Mouse (Mus musculus): Measurements from ENCODE around the gene Tanc1.
"Not testable (repeated sequence)": the region's sequence is repeated elsewhere in the genome, so short reads cannot be mapped to it uniquely, and the experiment has no call there.

The Tanc1 gene

GRCm38 (mm10) chr2:59611831-59612732 lies at the start of gene Tanc1:
Gene Tanc1, plus strand, starts transcription at chr2:59612042.
- DNase-seq (ENCODE audit: low spot score): peak; percentile 83

- DNase-seq (ENCODE audit: low spot score): no peak
Observed at GRCm38 (mm10) chr2:59562215-59562614, 49.6 kb upstream of the Tanc1 start.

- no peak for DNase-seq (ENCODE audit: low spot score)
Observed at GRCm38 (mm10) chr2:59562696-59563095, 49.1 kb upstream of the Tanc1 start.

GRCm38 (mm10) chr2:59564029-59564611 lies 47.7 kb upstream of the Tanc1 start:
- DNase-seq (ENCODE audit: low spot score): not testable (repeated sequence)

GRCm38 (mm10) chr2:59564947-59565346 lies 46.9 kb upstream of the Tanc1 start:
- DNase-seq (ENCODE audit: low spot score): no peak

GRCm38 (mm10) chr2:59580939-59581338 lies 30.9 kb upstream of the Tanc1 start:
- no peak for DNase-seq (ENCODE audit: low spot score)

GRCm38 (mm10) chr2:59583961-59584360 lies 27.9 kb upstream of the Tanc1 start:
- no peak for DNase-seq (ENCODE audit: low spot score)

- no peak for DNase-seq (ENCODE audit: low spot score)
Observed at GRCm38 (mm10) chr2:59587387-59588095, 24.3 kb upstream of the Tanc1 start.

- DNase-seq (ENCODE audit: low spot score): no peak
Observed at GRCm38 (mm10) chr2:59588096-59588405, 23.8 kb upstream of the Tanc1 start.

- no peak for DNase-seq (ENCODE audit: low spot score)
Observed at GRCm38 (mm10) chr2:59593341-59593902, 18.4 kb upstream of the Tanc1 start.

- no peak for DNase-seq (ENCODE audit: low spot score)
Observed at GRCm38 (mm10) chr2:59594095-59594494, 17.7 kb upstream of the Tanc1 start.

- DNase-seq (ENCODE audit: low spot score): no peak
Observed at GRCm38 (mm10) chr2:59596545-59596944, 15.3 kb upstream of the Tanc1 start.

GRCm38 (mm10) chr2:59598286-59598685 lies 13.6 kb upstream of the Tanc1 start:
- no peak for DNase-seq (ENCODE audit: low spot score)

GRCm38 (mm10) chr2:59598894-59599293 lies 12.9 kb upstream of the Tanc1 start:
- DNase-seq (ENCODE audit: low spot score): no peak

- no peak for DNase-seq (ENCODE audit: low spot score)
Observed at GRCm38 (mm10) chr2:59599338-59600111, 12.3 kb upstream of the Tanc1 start.

GRCm38 (mm10) chr2:59600123-59600840 lies 11.6 kb upstream of the Tanc1 start:
- DNase-seq (ENCODE audit: low spot score): no peak

- no peak for DNase-seq (ENCODE audit: low spot score)
Observed at GRCm38 (mm10) chr2:59600980-59601379, 10.9 kb upstream of the Tanc1 start.

- no peak for DNase-seq (ENCODE audit: low spot score)
Observed at GRCm38 (mm10) chr2:59601452-59601851, 10.4 kb upstream of the Tanc1 start.

- no peak for DNase-seq (ENCODE audit: low spot score)
Observed at GRCm38 (mm10) chr2:59608958-59609357, 2.9 kb upstream of the Tanc1 start.

GRCm38 (mm10) chr2:59611216-59611810 lies 529 bp upstream of the Tanc1 start:
- no peak for DNase-seq (ENCODE audit: low spot score)
